Mouse (Mus musculus) embryonic fibroblast, embryonic 13.5 days (primary cell): ENCODE data around the gene Tns3.

ENCODE experiments used
- CTCF ChIP-seq: IDR thresholded peaks from 2 replicates; pipeline ENCODE4 v1.5.1; 2011; ENCODE audit warnings: mild to moderate bottlenecking, control low read depth, low read length, moderate library complexity, borderline replicate concordance; ENCODE audit not compliant: insufficient read depth
- POLR2A ChIP-seq: IDR thresholded peaks from 2 replicates; pipeline ENCODE4 v1.6.1; 2011; ENCODE audit warnings: low read depth, mild to moderate bottlenecking, control low read depth, low read length, moderate library complexity

GRCm38 (mm10) chr11:8664393-8664743, at the start of gene Tns3:
- TF ChIP-seq CTCF, result no peak
- TF ChIP-seq POLR2A, result peak; percentile 32; the same call in 1 of the 2 replicates
